Mouse (Mus musculus): ENCODE measurements at regions not wholly inside any gene's neighbourhood (a gene's known extent, or its start where the extent isn't known, plus 50 kb on each side); places are given as distances from the start of the nearest gene placed in this dataset.

GRCm38 (mm10) chr14:94941416-94941815 is 939.6 kb upstream of the 4921530L21Rik start:
- ATAC-seq (ENCODE audit: low FRiP score) = no peak
- no peaks in the 10 kb centered on the region for H3K27me3 ChIP-seq (ENCODE audit: insufficient read depth, low read length)
- H3K36me3 ChIP-seq (ENCODE audit: insufficient read depth, low read length) = no peaks in the 10 kb centered on the region
- WGBS = 78% methylated on average over 3 of the region's 3 CpGs
- no peak overlapping the region for H3K9ac ChIP-seq (replicated peaks; ENCODE audit: low read length, poor library complexity, severe bottlenecking)
- no peak for TF ChIP-seq CTCF (IDR thresholded peaks at IDR 0.05)
- no peak for DNase-seq (ENCODE audit: low spot score)
- H3K4me1 ChIP-seq (ENCODE audit: insufficient read depth, low read length) = no peaks in the 10 kb centered on the region
- no peaks in the 10 kb centered on the region for H3K9me3 ChIP-seq (ENCODE audit: low read length)
- no peak overlapping the region for H3K27ac ChIP-seq (ENCODE audit: low read depth, low read length)
- H3K4me2 ChIP-seq (ENCODE audit: low read depth, low read length, poor library complexity, severe bottlenecking) = no peak overlapping the region
- H3K4me3 ChIP-seq (ENCODE audit: low read depth, low read length) = no peak overlapping the region

All from midbrain, postnatal 0 days (tissue).